Mouse (Mus musculus): ENCODE measurements at regions not wholly inside any gene's neighbourhood (a gene's known extent, or its start where the extent isn't known, plus 50 kb on each side); places are given as distances from the start of the nearest gene placed in this dataset.

DNA sequence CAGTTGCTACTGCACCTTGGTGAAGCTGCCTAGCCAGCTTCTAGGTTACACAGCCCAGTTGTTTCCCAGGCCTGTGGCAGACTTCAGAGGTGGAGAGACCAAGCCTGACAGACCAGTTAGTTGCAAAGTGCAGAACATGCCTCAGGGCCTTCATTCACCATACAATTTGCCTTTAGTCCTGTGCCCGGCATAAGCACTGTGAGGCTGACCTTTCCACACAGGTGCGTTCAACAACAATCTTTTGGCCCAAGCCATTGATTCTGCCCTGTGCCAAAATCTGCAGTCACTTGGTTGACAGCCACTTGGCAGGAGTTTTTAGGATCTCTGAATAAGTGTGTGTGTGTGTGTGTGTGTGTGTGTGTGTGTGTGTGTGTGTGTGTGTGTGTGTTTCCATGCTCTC, 2400.5 kb upstream of the Gm7489 start:
- H3K9ac ChIP-seq (ENCODE audit: control insufficient read depth, low read depth, low read length, poor library complexity, severe bottlenecking), result no peak overlapping the region
- TF ChIP-seq MAFK (IDR thresholded peaks at IDR 0.05; ENCODE audit: borderline replicate concordance, low read depth, low read length), result no peak
- TF ChIP-seq JUND (IDR thresholded peaks at IDR 0.05; ENCODE audit: low read depth, low read length), result no peak
- TF ChIP-seq ZNF384 (IDR thresholded peaks at IDR 0.05; ENCODE audit: low read depth, low read length), result no peak
- no peak for TF ChIP-seq MYB (IDR thresholded peaks at IDR 0.05; ENCODE audit: low read depth, low read length)
- TF ChIP-seq USF2 (IDR thresholded peaks at IDR 0.05; ENCODE audit: borderline replicate concordance in 1 of 2, insufficient read depth in 1 of 2, low read depth in 1 of 2, low read length in 2 of 2), result no peak
- TF ChIP-seq TAL1 (IDR thresholded peaks at IDR 0.05; ENCODE audit: low read length), result no peak
- TF ChIP-seq POLR2A (IDR thresholded peaks at IDR 0.05; ENCODE audit: control insufficient read depth in 1 of 2, insufficient read depth in 1 of 2, low read depth in 1 of 2, low read length in 2 of 2, poor library complexity in 1 of 2), result no peak
- no peak for TF ChIP-seq SMC3 (IDR thresholded peaks at IDR 0.05; ENCODE audit: low read depth, low read length)
- no peak for TF ChIP-seq ZC3H11A (IDR thresholded peaks at IDR 0.05; ENCODE audit: low read depth, low read length)
- no peak for TF ChIP-seq E2F4 (IDR thresholded peaks at IDR 0.05; ENCODE audit: borderline replicate concordance, low read depth, low read length)
- no peaks in the 10 kb centered on the region for H3K4me1 ChIP-seq (ENCODE audit: control insufficient read depth in 1 of 2, insufficient read depth in 2 of 2, low read length in 2 of 2)
- no peak overlapping the region for H3K27ac ChIP-seq (ENCODE audit: control insufficient read depth, low read depth, low read length)
- H3K36me3 ChIP-seq (ENCODE audit: control insufficient read depth in 1 of 2, insufficient read depth in 2 of 2, low read length in 2 of 2), result no peaks in the 10 kb centered on the region
- no peaks in the 10 kb centered on the region for H3K79me2 ChIP-seq (ENCODE audit: control insufficient read depth, insufficient read depth, low read length, poor library complexity)
- no peak overlapping the region for H3K4me3 ChIP-seq (ENCODE audit: control insufficient read depth in 1 of 2, insufficient read depth in 1 of 2, low read depth in 2 of 2, low read length in 2 of 2)
- no peaks in the 10 kb centered on the region for H3K27me3 ChIP-seq (ENCODE audit: control insufficient read depth in 1 of 2, insufficient read depth in 2 of 2, low read length in 2 of 2)
- DNase-seq (ENCODE audit: low read depth, low spot score), result no peak
- no peaks in the 10 kb centered on the region for H3K9me3 ChIP-seq (replicated peaks; ENCODE audit: insufficient read depth, low read length)

DNA sequence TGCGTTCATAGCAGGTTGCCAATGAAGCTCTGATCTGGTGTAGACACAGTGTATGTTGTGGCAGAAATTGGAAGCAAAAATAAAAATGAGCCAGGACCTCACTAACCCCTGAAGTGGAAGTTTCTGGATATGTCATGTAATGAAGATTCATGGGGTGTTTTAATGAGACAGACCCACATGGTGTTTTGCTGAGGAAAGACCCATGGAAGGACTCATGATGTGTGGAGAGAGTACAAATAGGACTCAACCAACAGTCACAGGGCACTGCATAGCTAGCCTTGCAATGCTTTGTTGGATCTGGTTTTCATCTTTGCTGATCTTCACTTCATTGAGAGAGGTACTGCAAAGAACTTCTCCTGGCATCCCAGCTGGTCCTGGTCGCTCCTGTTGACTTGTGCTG, 2399.2 kb upstream of the Gm7489 start:
- H3K27ac ChIP-seq (ENCODE audit: control insufficient read depth, low read depth, low read length), result no peak overlapping the region
- H3K4me1 ChIP-seq (ENCODE audit: control insufficient read depth in 1 of 2, insufficient read depth in 2 of 2, low read length in 2 of 2), result no peaks in the 10 kb centered on the region
- no peak for DNase-seq (ENCODE audit: low read depth, low spot score)
- H3K4me3 ChIP-seq (ENCODE audit: control insufficient read depth in 1 of 2, insufficient read depth in 1 of 2, low read depth in 2 of 2, low read length in 2 of 2), result no peak overlapping the region
- no peaks in the 10 kb centered on the region for H3K9me3 ChIP-seq (replicated peaks; ENCODE audit: insufficient read depth, low read length)
- no peak overlapping the region for H3K9ac ChIP-seq (ENCODE audit: control insufficient read depth, low read depth, low read length, poor library complexity, severe bottlenecking)
- TF ChIP-seq MYC (IDR thresholded peaks at IDR 0.05; ENCODE audit: low read depth, low read length), result no peak
- no peaks in the 10 kb centered on the region for H3K27me3 ChIP-seq (ENCODE audit: control insufficient read depth in 1 of 2, insufficient read depth in 2 of 2, low read length in 2 of 2)
- H3K79me2 ChIP-seq (ENCODE audit: control insufficient read depth, insufficient read depth, low read length, poor library complexity), result no peaks in the 10 kb centered on the region
- H3K36me3 ChIP-seq (ENCODE audit: control insufficient read depth in 1 of 2, insufficient read depth in 2 of 2, low read length in 2 of 2), result no peaks in the 10 kb centered on the region

DNA sequence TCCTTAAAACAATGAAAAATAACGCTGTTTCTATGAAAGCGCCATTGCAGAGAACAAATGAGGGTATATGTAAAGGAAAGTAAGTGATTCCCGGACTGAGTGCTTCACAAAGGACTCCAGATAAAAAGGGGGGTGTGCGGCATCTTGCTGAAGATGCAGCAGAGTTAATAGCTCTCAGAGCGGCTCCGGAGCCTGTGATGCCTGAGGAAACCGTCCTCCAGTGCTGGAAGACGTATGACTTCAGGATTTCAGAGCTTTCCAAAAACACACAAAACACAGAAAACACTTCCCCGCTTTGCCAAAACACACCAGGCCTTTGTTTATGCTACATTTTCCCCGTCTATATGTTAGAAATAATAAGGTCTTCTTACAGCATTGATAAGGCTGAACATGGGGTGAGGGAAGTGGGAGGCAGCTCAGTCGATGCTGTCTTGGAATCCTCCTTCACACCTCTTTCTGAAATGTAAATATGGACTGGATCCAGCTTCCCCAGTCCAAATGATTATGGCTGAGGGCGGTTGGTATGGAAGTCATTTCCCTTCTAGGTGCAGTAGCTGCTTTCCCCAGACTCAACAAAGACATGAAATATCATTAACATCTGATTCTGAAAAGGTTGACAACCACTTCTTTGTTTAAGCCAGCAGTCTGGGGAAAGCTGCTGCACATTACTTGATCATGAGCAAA, 2382.5 kb upstream of the Gm7489 start:
- Histone ChIP-seq H3K36me3 (ENCODE audit: control insufficient read depth in 1 of 2, insufficient read depth in 2 of 2, low read length in 2 of 2) (no peaks in the 10 kb centered on the region), H3K79me2 (ENCODE audit: control insufficient read depth, insufficient read depth, low read length, poor library complexity) (no peaks in the 10 kb centered on the region), H3K4me1 (ENCODE audit: control insufficient read depth in 1 of 2, insufficient read depth in 2 of 2, low read length in 2 of 2) (no peaks in the 10 kb centered on the region), H3K27ac (ENCODE audit: control insufficient read depth, low read depth, low read length) (no peak overlapping the region), H3K4me3 (ENCODE audit: control insufficient read depth in 1 of 2, insufficient read depth in 1 of 2, low read depth in 2 of 2, low read length in 2 of 2) (no peak overlapping the region), H3K27me3 (ENCODE audit: control insufficient read depth in 1 of 2, insufficient read depth in 2 of 2, low read length in 2 of 2) (no peaks in the 10 kb centered on the region), H3K9ac (ENCODE audit: control insufficient read depth, low read depth, low read length, poor library complexity, severe bottlenecking) (no peak overlapping the region), H3K9me3 (replicated peaks; ENCODE audit: insufficient read depth, low read length) (no peaks in the 10 kb centered on the region)
- TF ChIP-seq HCFC1 (IDR thresholded peaks at IDR 0.05; ENCODE audit: low read depth, low read length) (no peak), CHD1 (IDR thresholded peaks at IDR 0.05; ENCODE audit: low read depth, low read length) (no peak), GATA1 (IDR thresholded peaks at IDR 0.05; ENCODE audit: low read depth, low read length) (no peak), TAL1 (IDR thresholded peaks at IDR 0.05; ENCODE audit: low read length) (no peak), EP300 (IDR thresholded peaks at IDR 0.05; ENCODE audit: low read depth in 1 of 2, low read length in 2 of 2) (no peak), POLR2AphosphoS2 (IDR thresholded peaks at IDR 0.05; ENCODE audit: low read length) (no peak), MYC (IDR thresholded peaks at IDR 0.05; ENCODE audit: low read depth, low read length) (no peak), ZC3H11A (IDR thresholded peaks at IDR 0.05; ENCODE audit: low read depth, low read length) (no peak), POLR2AphosphoS5 (IDR thresholded peaks at IDR 0.05; ENCODE audit: borderline replicate concordance, low read depth, low read length) (no peak)
- no peak for DNase-seq (ENCODE audit: low read depth, low spot score)
